Mouse (Mus musculus) forebrain, postnatal 0 days (tissue): ENCODE results near the gene Pls1. TPM values are rescaled to one million over a fixed set of nuclear protein-coding genes. Genes with fewer than 3 reads are reported as not detected.

Experiments used
- ATAC-seq: fragments of 200-750 bp; cut with Nextera tagmentation; 2 replicates; pipeline ENCODE4 v1.8.0; 2017; ENCODE audit warnings: mild to moderate bottlenecking, moderate library complexity
- DNase-seq: peaks from one replicate; pipeline ENCODE4 v3.0.0-alpha.2; 2015
- H3K27ac ChIP-seq: fragments of 300-500 bp; sonication (generic); 2 replicates; pipeline ENCODE4 v1.5.1; 2014; ENCODE audit warnings: low read depth, mild to moderate bottlenecking, antibody characterized with exemption, low read length, moderate library complexity, mixed read lengths
- H3K27me3 ChIP-seq: fragments of 300-500 bp; sonication (generic); 2 replicates; pipeline ENCODE4 v1.6.1; 2014; ENCODE audit warnings: mild to moderate bottlenecking, low read length, mixed read lengths; ENCODE audit not compliant: insufficient read depth
- H3K36me3 ChIP-seq: fragments of 300-500 bp; sonication (generic); 2 replicates; pipeline ENCODE4 v1.6.1; 2014; ENCODE audit warnings: mild to moderate bottlenecking, moderate library complexity; ENCODE audit not compliant: insufficient read depth
- H3K4me1 ChIP-seq: fragments of 300-500 bp; sonication (generic); 2 replicates; pipeline ENCODE4 v1.6.1; 2014; ENCODE audit warnings: antibody characterized with exemption; ENCODE audit not compliant: insufficient read depth
- H3K4me2 ChIP-seq: fragments of 300-500 bp; sonication (generic); 2 replicates; pipeline ENCODE4 v1.6.1; 2014; ENCODE audit warnings: low read depth, mild to moderate bottlenecking, moderate library complexity
- H3K4me3 ChIP-seq: fragments of 300-500 bp; sonication (generic); 2 replicates; pipeline ENCODE4 v1.5.1; 2014; ENCODE audit warnings: low read depth, low read length, mixed read lengths
- H3K9ac ChIP-seq: fragments of 300-500 bp; sonication (generic); 2 replicates; pipeline ENCODE4 v1.6.1; 2014; ENCODE audit warnings: mild to moderate bottlenecking
- H3K9me3 ChIP-seq: fragments of 300-500 bp; sonication (generic); 2 replicates; pipeline ENCODE4 v1.6.1; 2016; ENCODE audit warnings: low read length
- CTCF ChIP-seq: sonication (generic); IDR thresholded peaks from 2 replicates; pipeline ENCODE4 v1.5.1; 2016; ENCODE audit warnings: antibody characterized with exemption, control low read depth, low read depth
- WGBS: fragments of 180-500 bp; shearing (Covaris S2); extraction: QIAGEN DNeasy Blood & Tissue Kit; methylation state at CpG from one replicate; pipeline ENCODE4 v1.1.7; 2014; 5-methylcytosine and 5-hydroxymethylcytosine counted together
- polyA plus RNA-seq: library from polyadenylated mRNA; unstranded; fragments of >200 nt; fragmentation: Nextera tagmentation; extraction: Ambion mirVana; gene quantifications from 2 replicates; pipeline ENCODE4 v1.2.1, GENCODE M21; 2015
- total RNA-seq: library from RNA; depleted of rRNA; stranded (reverse); fragments of >200 nt; gene quantifications from 2 replicates; pipeline ENCODE4 v1.2.3, GENCODE M21; 2014; rRNA removed

Pls1 gene
- total RNA-seq (1.3 and 1.8 TPM in 2 replicates), polyA plus RNA-seq (2.8 and 2.9 TPM in 2 replicates)

DNA sequence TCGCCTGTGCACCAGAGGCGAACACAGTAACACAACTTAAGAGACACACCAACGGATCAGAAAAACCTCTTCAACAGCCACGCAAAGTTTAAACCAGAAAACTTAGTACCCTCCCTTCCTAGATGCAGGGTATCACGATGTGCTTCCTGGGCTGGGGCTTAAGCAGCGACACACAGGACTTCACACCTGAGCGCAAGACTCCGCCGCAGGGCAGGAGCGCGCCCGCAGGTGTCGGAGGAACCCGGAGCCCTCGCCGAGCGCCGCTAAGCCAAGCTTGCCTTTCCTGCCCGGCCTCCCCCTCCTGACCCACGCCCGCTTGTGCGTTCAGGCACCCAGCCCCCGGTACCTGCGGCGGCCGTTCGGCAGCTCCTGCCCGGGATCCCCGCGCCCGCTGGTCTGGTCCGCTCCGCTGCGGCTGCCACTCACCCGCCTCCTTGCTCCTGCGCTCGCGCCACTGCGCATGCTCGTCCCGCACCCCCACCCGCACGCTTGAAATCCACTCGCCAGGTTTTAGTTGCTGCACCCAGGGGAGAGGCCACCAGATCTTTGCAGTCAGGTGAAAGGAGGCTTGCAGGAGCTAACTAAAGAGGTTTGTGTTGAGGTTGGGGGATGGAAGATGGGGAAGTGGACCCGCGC lies at the start of gene Pls1:
Gene Pls1, minus strand, starts transcription at position 487 of the 636 bp plus-strand sequence.
- WGBS, result 1% methylated on average over 46 of the region's 46 CpGs
- Histone ChIP-seq H3K9me3 (no peaks in the 10 kb centered on the region), H3K4me1 (no peaks in the 10 kb centered on the region), H3K27ac (no peak within 1 kb of the TSS), H3K9ac (peak within 1 kb of the TSS; percentile 46; the same call in 1 of the 2 replicates), H3K27me3 (peaks cover 3% of the 10 kb centered on the region; the same call in 1 of the 2 replicates), H3K36me3 (no peaks in the 10 kb centered on the region), H3K4me2 (peak within 1 kb of the TSS; percentile 93), H3K4me3 (peak within 1 kb of the TSS; percentile 62)
- ATAC-seq (peak; percentile 96), DNase-seq (peak; percentile 93)
- TF ChIP-seq CTCF, result no peak

DNA sequence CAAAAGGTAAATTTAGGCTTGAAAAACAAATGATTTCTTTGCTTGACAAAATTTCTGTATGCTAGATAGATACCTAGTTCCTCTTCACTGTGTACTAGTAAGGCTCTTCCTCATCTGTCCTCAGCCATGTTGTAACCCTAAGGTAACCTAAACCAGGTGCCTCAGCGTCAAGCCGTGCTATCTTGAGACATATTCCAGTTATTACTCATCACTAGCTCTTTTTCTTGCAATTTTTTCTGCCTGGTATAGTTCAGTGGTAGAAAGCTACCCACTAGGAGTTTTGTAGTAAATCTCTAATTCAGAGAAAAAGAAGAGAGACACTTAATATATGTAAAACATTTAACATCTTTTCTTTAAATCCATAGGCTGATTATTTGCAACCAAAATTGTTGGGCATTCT lies 37.6 kb upstream of the Pls1 start:
- no peak for ATAC-seq
- no peak overlapping the region for H3K4me3 ChIP-seq
- no peaks in the 10 kb centered on the region for H3K9me3 ChIP-seq
- no peak overlapping the region for H3K4me2 ChIP-seq
- WGBS, result 96% methylated on average over 2 of the region's 2 CpGs
- H3K27ac ChIP-seq, result no peak overlapping the region
- H3K9ac ChIP-seq, result no peak overlapping the region
- no peaks in the 10 kb centered on the region for H3K27me3 ChIP-seq
- TF ChIP-seq CTCF, result no peak
- DNase-seq, result no peak
- no peaks in the 10 kb centered on the region for H3K4me1 ChIP-seq
- H3K36me3 ChIP-seq, result peaks cover 29% of the 10 kb centered on the region

DNA sequence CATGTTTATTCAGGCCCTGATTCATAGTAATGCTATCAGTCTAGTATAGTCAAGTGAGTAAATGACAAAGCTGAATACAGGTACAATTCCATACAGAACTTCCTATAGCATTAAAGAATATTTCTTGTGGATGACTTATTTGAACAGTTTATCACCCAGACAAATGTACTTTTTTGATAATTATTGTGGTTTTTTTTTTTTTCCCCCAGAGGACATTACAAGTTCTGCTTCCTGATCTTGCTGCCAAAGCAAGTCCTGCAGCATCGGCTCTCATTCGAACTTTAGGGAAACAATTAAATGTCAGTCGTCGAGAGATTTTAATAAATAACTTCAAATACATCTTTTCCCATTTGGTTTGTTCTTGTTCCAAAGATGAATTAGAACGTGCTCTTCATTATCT lies 33.1 kb upstream of the Pls1 start:
- WGBS, result 95% methylated on average over 5 of the region's 5 CpGs
- no peak for DNase-seq
- Histone ChIP-seq H3K9ac (no peak overlapping the region), H3K9me3 (no peaks in the 10 kb centered on the region), H3K36me3 (peaks cover 32% of the 10 kb centered on the region), H3K4me2 (no peak overlapping the region), H3K4me3 (no peak overlapping the region), H3K27ac (no peak overlapping the region), H3K4me1 (no peaks in the 10 kb centered on the region), H3K27me3 (no peaks in the 10 kb centered on the region)
- no peak for TF ChIP-seq CTCF
- ATAC-seq, result no peak

DNA sequence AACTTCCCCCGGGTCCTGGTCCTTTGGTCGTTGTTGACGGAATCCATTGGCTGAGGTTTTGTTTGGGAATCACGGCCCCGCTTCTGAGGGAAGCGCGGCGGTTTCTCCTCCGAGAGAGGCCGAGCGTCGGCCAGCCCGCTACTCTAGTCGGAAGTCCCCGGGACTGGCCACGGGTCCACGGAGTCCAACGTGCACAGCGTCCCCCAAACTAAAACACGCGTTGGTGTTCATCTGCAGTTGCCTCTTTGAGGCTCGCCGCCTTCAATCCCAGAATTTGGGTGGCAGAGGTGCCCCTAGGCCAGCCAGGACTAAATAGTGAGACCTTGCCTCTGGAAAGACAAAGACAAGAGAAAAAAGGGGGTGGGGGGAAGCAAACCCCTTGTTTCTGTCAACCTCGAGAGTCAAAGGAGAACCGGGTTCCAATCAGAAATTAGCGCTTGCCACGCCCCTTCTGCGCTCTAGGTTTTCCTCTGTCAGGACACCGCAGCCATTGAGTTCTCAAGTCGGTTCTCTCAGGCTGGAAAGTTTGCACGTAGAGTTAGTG lies 13.0 kb upstream of the Pls1 start:
- Histone ChIP-seq H3K4me1 (peaks cover 6% of the 10 kb centered on the region; the same call in 1 of the 2 replicates), H3K4me3 (peak overlapping the region; percentile 79), H3K27me3 (no peaks in the 10 kb centered on the region), H3K9ac (peak overlapping the region; percentile 71), H3K4me2 (peak overlapping the region; percentile 75), H3K36me3 (0 out of 2 replicates have a peak, but pooled peaks cover 4% of the 10 kb centered on the region), H3K27ac (peak overlapping the region; percentile 54; the same call in 1 of the 2 replicates), H3K9me3 (no peaks in the 10 kb centered on the region)
- ATAC-seq (peak; percentile 26), DNase-seq (peak; percentile 40)
- TF ChIP-seq CTCF, result no peak
- WGBS, result under 1% methylated on average over 31 of the region's 31 CpGs

DNA sequence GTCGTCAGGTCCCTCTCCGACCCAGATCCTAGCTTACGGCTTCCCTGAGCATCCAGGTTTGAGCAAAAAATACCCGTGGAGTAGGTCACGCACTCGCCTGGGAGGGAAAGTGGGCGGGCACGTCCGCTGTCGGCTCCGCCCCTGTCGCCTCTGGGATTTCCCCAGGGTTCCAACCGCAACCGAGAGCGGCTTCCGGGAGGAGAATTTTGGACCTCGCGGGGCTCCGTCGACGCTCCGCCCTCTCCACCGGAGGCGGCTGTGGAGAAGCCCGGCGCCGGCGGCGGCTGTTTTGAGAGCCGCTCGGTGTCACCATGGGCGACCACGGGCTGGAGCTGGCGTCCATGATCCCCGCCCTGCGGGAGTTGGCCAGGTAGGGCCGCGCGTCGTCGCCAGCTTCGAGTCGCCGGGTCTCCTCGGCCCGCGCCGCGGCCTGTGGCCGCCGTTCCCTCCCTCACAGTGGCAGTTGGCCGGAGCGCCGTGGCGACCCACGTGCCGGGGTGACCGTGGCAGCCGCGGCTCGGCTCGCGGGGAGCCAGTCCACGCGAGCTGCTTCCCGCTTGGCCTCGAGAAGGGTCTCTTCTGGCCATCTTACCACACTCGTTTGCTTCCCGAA lies 12.4 kb upstream of the Pls1 start, which contains the start of gene Atr:
Gene Atr, plus strand, starts transcription at position 184 of the 613 bp plus-strand sequence.
- Histone ChIP-seq H3K4me3 (peak within 1 kb of the TSS; percentile 79), H3K9me3 (no peaks in the 10 kb centered on the region), H3K36me3 (no peaks in the 10 kb centered on the region), H3K27ac (peak within 1 kb of the TSS; percentile 54; the same call in 1 of the 2 replicates), H3K27me3 (no peaks in the 10 kb centered on the region), H3K9ac (peak within 1 kb of the TSS; percentile 71), H3K4me2 (peak within 1 kb of the TSS; percentile 75), H3K4me1 (peaks cover 6% of the 10 kb centered on the region; the same call in 1 of the 2 replicates)
- DNase-seq, result peak; percentile 95
- no peak for TF ChIP-seq CTCF
- peak; percentile 94 for ATAC-seq
- WGBS, result under 1% methylated on average over 69 of the region's 69 CpGs

DNA sequence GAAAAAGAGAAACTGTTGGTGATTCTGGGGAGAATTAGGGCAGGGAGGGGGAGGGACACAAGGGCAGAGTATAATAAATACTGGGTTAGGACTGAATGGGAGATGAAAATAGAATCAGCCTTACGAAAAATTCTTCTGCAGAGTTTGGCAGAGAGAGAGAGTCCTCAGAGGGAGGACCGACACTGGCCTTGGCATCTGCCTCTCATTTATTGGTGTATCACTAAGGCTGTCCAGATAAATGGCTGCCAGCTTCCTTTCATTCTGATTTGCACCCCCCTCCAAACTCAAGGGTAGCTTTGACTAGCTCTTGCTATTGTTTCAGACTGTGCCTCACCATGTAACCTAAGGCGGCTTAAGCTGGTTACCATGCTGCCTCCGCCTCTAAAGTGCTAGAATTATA lies 10.9 kb upstream of the Pls1 start:
- WGBS, result 86% methylated on average over 4 of the region's 4 CpGs

DNA sequence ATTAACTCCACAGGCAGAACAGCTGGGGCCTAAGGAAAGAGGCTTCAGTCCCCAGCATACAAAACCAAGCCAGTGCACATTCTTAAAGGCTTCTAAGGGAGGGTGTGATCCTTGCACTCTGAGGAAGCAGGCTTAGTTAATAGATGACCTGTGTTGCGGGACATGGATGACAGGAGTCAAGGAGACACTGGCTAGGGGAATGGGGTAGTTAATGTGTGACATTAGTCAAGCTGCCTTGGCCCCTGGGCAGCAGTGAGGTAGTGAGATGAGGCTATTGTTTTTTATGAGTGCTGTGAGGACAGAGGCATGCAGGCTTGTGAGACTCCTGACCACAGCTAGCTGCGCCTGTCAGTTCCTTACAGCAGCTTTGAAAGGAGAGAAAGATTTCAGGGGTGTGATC lies 9.8 kb upstream of the Pls1 start:
- H3K4me2 ChIP-seq, result no peak overlapping the region
- no peak overlapping the region for H3K9ac ChIP-seq
- no peak overlapping the region for H3K4me3 ChIP-seq
- ATAC-seq, result no peak
- no peak overlapping the region for H3K27ac ChIP-seq
- no peaks in the 10 kb centered on the region for H3K27me3 ChIP-seq
- no peak for TF ChIP-seq CTCF
- H3K36me3 ChIP-seq, result no peaks in the 10 kb centered on the region
- H3K9me3 ChIP-seq, result no peaks in the 10 kb centered on the region
- no peak for DNase-seq
- H3K4me1 ChIP-seq, result peaks cover 6% of the 10 kb centered on the region; the same call in 1 of the 2 replicates
- 92% methylated on average over 2 of the region's 2 CpGs for WGBS

More for the DNA sequence above, 10.9 kb upstream of the Pls1 start:
- TF ChIP-seq CTCF, result no peak
- Histone ChIP-seq H3K9me3 (no peaks in the 10 kb centered on the region), H3K4me2 (no peak overlapping the region), H3K36me3 (no peaks in the 10 kb centered on the region), H3K4me1 (peaks cover 6% of the 10 kb centered on the region; the same call in 1 of the 2 replicates), H3K27ac (no peak overlapping the region), H3K9ac (no peak overlapping the region), H3K4me3 (no peak overlapping the region), H3K27me3 (no peaks in the 10 kb centered on the region)
- DNase-seq (no peak), ATAC-seq (no peak)
